Mouse (Mus musculus) adrenal gland, postnatal 36 days (tissue): ENCODE measurements around the gene Pdss2. TPM values are rescaled to one million over a fixed set of nuclear protein-coding genes. Genes with fewer than 3 reads are reported as not detected.

Experiments used
- DNase-seq, 2 experiments: peaks; one replicate each; pipeline ENCODE4 v3.0.0; 2021; ENCODE audit warnings: mixed read lengths in 1 of 2
- long read RNA-seq, 2 experiments: library from polyadenylated mRNA; stranded (forward); transcript quantifications; one replicate each; pipeline ENCODE4 v2.0.0; 2021; ENCODE audit warnings: borderline sequencing depth in 2 of 2
- total RNA-seq, 2 experiments: library from RNA; stranded (reverse); gene quantifications; 2 replicates each; pipeline ENCODE4 v1.2.3; 2021

The Pdss2 gene
- total RNA-seq, result 10 to 100 TPM; 17.2 to 19.6 TPM
- long read RNA-seq, experiment 1, transcript Pdss2-201 (8 exons, 2,127 nt), result major isoform, 24 of 28 reads
- long read RNA-seq, experiment 1, partial matches to known transcripts, result 0 of 28 reads
- long read RNA-seq, experiment 1, other reads (novel, unspliced or antisense), result 4 of 28 reads
- long read RNA-seq, experiment 2, transcript Pdss2-201 (8 exons, 2,127 nt), result major isoform, 6 of 8 reads
- long read RNA-seq, experiment 2, partial matches to known transcripts, result 0 of 8 reads
- long read RNA-seq, experiment 2, other reads (novel, unspliced or antisense), result 2 of 8 reads

DNA sequence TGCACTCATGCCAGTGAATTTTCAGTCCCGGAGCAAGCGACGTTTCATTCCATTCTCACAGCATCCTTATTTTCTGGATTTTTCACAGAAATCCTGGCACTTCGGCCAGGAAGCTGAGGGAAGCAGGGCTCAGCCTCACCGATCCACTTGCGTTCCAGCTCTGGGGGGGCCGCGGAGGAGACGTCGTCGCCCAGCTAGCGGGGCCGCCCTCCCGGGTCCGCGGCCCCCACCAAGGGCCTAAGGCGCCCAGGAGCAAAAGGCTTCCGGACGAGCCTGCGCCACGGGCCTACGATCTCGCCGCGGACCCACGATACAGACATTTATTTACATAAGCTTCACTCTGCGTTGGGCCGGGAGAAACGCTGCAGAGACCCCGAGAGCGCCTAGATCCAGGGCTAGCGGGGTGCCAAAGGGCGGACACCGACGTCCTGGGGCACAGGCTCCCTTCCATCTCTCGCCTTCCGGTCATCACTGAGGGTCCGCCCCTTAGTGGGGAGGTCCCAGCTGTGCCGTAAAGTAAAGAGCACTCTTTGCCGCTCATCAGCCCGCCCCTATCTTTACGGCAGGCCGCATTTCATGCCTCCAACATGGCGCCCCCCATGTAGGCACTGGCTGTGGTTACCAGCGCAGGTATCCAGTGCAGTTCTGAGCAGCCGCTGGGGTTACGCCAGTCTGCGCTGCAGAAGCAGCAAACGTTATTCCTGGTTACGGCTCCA lies at the start of gene Pdss2:
TSS of gene Pdss2 (plus strand) at position 577 of the 716 bp plus-strand sequence.
- peak; percentile 96 for DNase-seq

- DNase-seq, result no peak
Measured at GRCm38 (mm10) chr10:43172066-43172465, 49.2 kb upstream of the Pdss2 start.

DNA sequence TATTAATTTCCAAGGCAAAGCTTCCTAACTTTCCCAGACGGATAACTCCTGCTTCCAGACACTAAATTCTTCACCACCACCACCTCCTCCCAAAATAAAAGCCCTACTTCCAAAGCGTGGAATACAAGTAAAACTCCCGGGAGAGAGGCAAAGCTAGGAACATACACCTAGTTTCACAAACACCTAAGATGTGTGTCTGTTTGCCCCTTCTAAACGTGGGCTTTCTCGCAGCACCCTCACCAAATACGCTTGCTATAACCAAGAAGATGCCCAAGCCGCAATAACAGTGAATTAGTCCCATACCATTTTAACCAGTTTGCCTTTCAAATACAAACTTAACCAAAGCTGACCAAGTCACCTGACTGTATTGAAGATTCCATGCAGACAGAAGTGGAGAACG lies 48.7 kb upstream of the Pdss2 start:
- DNase-seq, result no peak

- peak; percentile 84 to 87 for DNase-seq
Measured at GRCm38 (mm10) chr10:43173141-43173827, 48.0 kb upstream of the Pdss2 start.

- peak; percentile 25 to 53 for DNase-seq
Measured at GRCm38 (mm10) chr10:43173828-43174325, 47.4 kb upstream of the Pdss2 start.

DNA sequence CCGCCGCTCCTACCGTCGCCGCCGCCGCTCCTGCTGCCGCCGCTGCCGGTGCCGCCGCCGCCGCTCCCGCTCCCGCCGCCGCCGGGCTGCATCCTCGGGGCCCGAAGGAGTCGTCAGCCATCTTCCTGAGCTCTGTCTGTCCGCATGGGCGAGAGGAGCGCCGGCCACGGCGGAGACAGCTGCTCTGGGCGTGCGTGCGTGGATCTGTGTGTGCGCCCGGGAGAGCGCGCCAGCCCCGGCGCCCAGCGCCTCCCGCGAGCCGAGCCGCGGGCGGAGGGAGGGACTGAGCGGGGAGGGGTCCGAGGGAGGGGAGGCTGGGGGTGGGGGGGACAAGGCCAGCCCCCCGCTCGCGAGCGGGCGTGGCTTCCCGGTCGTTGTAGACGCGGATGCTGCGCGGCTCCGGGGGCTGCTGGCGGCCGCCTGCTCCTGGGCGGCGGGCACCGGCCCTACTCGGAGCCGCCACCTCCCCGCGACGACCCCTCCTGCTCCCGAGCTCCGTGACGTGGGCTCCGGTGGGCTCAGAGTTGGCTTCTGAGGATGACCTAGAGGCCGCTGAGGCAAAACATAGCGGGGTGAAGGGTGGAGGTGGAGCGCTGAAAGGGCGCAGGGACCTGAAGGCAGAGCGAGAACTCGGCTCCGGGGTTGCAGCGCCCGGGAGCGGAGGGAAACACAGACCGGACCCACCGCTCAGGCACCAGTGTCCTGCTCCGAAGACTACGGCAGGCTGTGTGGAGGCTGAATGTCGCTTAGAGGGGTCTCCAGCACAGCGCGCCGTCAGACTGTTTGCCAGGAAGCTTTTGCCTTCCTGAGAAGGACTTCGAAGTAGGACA lies 46.7 kb upstream of the Pdss2 start, which contains the start of the genes Sobp and 9030612E09Rik:
TSS of gene Sobp (minus strand) at position 205 of the 830 bp plus-strand sequence.
TSS of gene 9030612E09Rik (plus strand) at position 379 of the 830 bp plus-strand sequence.
- DNase-seq, result peak; percentile 63 to 71

GRCm38 (mm10) chr10:43175156-43175601 lies 46.1 kb upstream of the Pdss2 start:
- peak; percentile 29 to 31 for DNase-seq

DNA sequence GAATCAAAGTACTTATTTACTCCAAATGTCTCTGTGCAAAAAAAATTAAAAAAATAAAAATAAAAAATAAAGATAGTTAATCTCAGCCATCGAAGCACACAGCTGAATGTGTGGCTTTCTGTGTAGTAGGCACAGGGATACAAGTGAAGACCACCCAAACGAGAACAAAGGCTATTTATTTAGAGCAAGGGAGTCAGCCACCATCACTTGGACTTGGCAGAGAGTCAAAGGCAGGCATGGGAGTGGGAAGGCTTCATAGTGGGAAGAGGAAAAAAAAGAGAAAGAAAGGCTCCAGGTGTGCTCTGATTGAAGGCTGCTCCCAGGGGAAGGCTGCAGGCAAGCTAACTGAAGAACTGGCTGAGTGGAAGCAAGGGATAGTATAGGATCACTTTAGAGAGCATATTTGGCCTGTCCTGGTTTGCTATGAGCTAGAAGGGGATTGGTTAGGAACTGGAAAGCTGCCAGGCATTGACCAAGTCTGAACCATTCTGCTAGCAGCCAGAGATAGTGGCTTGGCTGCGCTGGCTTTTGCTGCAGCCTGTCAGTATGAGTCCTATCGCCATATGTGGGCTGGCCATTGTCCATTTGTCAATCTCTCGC lies 40.9 kb upstream of the Pdss2 start:
- peak in 1 of 2 experiments; percentile 31 for DNase-seq

DNA sequence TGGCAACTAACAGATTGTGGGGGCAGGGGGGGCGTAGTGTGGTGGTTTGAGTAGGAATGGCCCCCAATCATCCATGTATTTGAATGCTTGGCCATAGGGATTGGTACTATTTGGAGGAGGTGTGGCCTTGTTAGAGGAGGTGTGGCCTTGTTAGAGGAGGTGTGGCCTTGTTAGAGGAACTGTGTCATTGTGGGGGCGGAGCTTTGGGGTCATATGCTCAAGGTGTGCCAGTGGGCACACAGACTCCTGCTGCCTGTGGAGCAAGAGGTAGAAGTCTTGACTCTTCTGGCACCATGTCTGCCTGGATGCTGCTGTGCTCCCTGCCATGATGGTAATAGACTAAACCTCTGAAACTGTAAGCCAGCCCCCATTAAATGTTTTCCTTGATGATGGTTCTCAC lies 21.1 kb upstream of the Pdss2 start:
- DNase-seq, result no peak

GRCm38 (mm10) chr10:43203865-43204264 lies 17.4 kb upstream of the Pdss2 start:
- no peak for DNase-seq

DNA sequence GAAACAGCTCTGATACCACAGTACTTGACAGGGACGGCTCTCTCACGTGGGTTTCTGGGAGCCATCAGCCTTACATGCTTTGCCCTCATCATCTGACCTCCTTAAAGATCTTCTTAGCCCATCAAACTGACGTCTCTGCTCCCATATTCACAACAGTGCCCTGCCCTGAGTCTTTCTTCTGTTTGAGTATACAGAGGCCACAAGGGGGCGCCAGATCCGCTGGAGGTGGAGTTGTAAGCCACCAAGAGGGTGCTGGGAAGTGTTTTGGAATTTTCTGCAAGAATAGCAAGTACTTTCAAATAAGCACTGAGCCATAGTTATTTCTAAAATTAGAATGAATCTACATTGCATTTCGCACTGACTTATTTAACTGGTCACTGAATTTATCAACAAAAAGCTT lies 9.4 kb upstream of the Pdss2 start:
- DNase-seq, result peak; percentile 22 to 55

DNA sequence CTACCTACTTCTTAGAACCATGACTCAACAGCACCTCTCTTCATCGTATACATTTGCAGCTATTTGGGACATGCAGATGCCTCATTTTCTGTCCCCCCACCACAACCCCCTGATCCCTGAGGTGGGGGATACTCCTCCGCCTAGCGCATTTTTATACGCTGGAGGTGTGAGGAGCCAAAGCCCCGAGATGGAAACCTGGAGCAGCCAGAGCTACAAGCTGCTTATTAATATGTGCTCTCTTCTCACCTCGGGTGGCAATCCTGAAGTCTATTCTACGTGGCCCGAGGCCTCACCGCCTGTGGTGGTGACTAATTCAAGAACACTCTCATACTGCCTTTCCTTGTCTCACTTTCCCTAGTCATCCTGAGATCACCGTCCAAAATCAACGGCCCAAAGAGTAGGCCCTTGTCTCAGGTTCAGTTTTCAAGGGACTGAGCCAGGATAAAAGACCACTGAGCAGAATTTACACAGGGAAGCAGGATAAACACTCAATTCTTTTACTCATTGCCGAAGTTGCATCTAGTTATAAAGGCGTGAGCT lies 3.9 kb upstream of the Pdss2 start:
- no peak for DNase-seq

- no peak for DNase-seq
Measured at GRCm38 (mm10) chr10:43220479-43220878, 807 bp upstream of the Pdss2 start.

- peak; percentile 18 to 32 for DNase-seq
Measured at GRCm38 (mm10) chr10:43221659-43222058, 373 bp downstream of the Pdss2 start.

GRCm38 (mm10) chr10:43223391-43223790 lies 2.1 kb downstream of the Pdss2 start:
- no peak for DNase-seq

GRCm38 (mm10) chr10:43226391-43226790 lies 5.1 kb downstream of the Pdss2 start:
- no peak for DNase-seq

GRCm38 (mm10) chr10:43229236-43229635 lies 8.0 kb downstream of the Pdss2 start:
- DNase-seq, result no peak

DNA sequence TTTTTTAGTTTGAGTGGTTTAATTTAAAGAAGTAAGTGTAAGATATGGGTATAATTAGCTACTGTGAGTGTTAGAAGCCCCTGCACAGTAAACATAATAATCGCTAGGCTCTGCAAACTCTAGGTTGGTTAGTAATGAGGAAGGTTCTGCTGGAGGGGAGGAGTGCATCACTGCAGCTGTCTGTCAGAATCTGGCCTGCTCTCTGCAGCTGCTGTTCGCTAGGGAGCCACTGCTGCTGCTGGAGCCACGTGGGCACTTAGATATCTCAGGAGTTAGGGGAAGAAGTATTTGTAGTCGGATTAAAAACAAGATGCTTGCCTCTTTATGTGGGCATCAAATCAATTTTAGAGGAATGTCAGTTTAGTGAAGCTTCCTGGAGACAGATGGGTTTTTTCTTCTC lies 13.2 kb downstream of the Pdss2 start:
- no peak for DNase-seq

- DNase-seq, result no peak
Measured at GRCm38 (mm10) chr10:43235011-43235410, 13.7 kb downstream of the Pdss2 start.

GRCm38 (mm10) chr10:43235758-43236669 lies 14.7 kb downstream of the Pdss2 start:
- no peak for DNase-seq
